Mouse (Mus musculus): ENCODE measurements around the gene Sdhaf3. TPM values are rescaled to one million over a fixed set of nuclear protein-coding genes. Genes with fewer than 3 reads are reported as not detected.

Sdhaf3 gene
- polyA plus RNA-seq, 1 experiment from 2014 or later, result 6.5 TPM

DNA sequence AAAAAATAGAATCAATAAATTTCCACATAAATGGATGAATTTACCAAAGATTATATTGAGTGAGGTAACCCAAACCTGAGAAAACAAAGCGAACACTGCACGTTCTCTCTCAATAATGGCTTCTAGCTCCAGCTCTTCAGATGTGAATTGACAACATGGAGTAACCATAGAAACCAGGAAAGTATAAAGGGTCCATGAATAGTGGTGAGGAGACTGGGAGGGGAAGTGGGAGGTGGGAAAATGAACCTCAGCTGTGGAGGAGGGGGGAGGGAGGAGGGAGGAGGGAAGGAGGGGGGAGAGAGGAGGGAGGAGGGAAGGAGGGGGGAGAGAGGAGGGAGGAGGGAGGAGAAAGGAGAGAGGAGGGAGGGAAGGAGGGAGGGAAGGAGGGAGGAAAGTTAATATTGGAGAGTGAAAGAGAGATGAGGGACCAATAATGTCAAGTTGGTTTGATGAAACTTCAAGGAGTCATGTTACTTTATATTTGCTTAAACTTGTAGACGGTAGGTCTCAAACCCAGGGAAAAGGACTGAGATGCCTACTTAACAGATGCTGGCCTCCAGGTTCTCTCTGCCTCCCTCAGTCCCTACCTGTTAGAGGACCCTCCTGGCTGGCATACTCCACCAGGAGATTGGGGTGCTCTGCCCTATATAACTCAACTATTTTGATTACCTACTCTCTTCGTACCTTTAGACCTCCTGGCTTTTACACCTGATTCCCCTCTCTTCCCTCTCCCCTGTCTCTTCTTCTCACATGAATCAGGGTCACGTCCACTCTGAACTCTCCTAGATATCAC is 126.9 kb downstream of the Sdhaf3 start:
- Histone ChIP-seq H3K4me3 (ENCODE audit: low read depth, low read length) (no peak overlapping the region), H3K9me3 (ENCODE audit: control insufficient read depth, low read length) (no peaks in the 10 kb centered on the region), H3K9ac (ENCODE audit: low read length) (no peak overlapping the region), H3K4me2 (ENCODE audit: low read length) (no peak overlapping the region), H3K27me3 (replicated peaks; ENCODE audit: control insufficient read depth, insufficient read depth, low read length) (no peaks in the 10 kb centered on the region), H3K27ac (ENCODE audit: low read depth) (no peak overlapping the region), H3K4me1 (replicated peaks; ENCODE audit: control insufficient read depth, insufficient read depth, low read length) (no peaks in the 10 kb centered on the region), H3K36me3 (ENCODE audit: control insufficient read depth, insufficient read depth, low read length) (no peaks in the 10 kb centered on the region)
- no peak for DNase-seq (ENCODE audit: low spot score)
- no peak for ATAC-seq (replicated peaks; ENCODE audit: low FRiP score, low TSS enrichment, low read depth)
- WGBS, result 83% methylated on average over 5 of the region's 5 CpGs

DNA sequence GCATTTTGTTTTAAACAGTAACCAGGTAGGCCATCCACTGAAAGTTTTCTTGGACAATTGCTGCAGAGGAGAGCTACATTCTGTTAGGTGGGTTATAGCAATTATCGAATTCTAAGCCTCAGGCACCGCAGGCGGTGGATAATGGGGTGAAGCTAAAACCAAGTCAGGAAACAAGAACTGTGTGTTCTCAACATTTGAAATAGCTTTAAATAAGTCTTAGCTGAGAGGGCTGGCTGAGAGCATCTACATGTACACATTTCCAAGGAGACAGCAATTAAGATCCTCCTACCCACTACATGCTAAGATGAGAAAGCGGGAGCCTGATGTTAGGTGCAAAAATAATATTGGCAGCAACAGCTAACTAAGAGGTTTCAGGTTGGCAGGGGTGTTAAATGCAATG is 127.9 kb downstream of the Sdhaf3 start:
- Histone ChIP-seq H3K9me3 (ENCODE audit: control insufficient read depth, low read length) (no peaks in the 10 kb centered on the region), H3K27ac (ENCODE audit: low read depth) (no peak overlapping the region), H3K36me3 (ENCODE audit: control insufficient read depth, insufficient read depth, low read length) (no peaks in the 10 kb centered on the region), H3K4me1 (replicated peaks; ENCODE audit: control insufficient read depth, insufficient read depth, low read length) (no peaks in the 10 kb centered on the region), H3K9ac (ENCODE audit: low read length) (no peak overlapping the region), H3K4me2 (ENCODE audit: low read length) (no peak overlapping the region), H3K4me3 (ENCODE audit: low read depth, low read length) (no peak overlapping the region), H3K27me3 (replicated peaks; ENCODE audit: control insufficient read depth, insufficient read depth, low read length) (no peaks in the 10 kb centered on the region)
- 86% methylated on average over 4 of the region's 4 CpGs for whole genome bisulfite sequencing
- ATAC-seq (replicated peaks; ENCODE audit: low FRiP score, low TSS enrichment, low read depth) (no peak), DNase-seq (ENCODE audit: low spot score) (no peak)

DNA sequence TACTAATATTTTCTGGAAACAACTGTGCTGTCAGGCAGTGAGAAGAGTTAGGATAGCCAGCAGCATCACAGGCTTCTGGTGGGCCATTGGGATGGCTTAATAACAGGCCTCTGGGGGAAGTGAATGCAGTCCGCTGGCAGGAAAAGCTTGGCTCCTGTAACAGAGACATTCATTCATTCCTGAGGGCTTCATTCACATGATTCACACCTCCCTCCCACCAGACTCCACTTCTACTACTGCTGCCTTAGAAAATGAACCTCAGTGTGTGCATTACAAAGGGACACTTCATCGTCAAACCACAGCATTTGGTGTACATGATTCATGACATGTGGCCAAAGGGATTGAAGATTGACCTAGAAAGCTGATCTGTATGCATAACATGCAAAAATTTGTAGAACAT is 128.6 kb downstream of the Sdhaf3 start:
- no peak overlapping the region for H3K27ac ChIP-seq (ENCODE audit: low read depth)
- H3K9me3 ChIP-seq (ENCODE audit: control insufficient read depth, low read length), result no peaks in the 10 kb centered on the region
- H3K4me2 ChIP-seq (ENCODE audit: low read length), result no peak overlapping the region
- no peak for DNase-seq (ENCODE audit: low spot score)
- no peak overlapping the region for H3K4me3 ChIP-seq (ENCODE audit: low read depth, low read length)
- H3K36me3 ChIP-seq (ENCODE audit: control insufficient read depth, insufficient read depth, low read length), result no peaks in the 10 kb centered on the region
- H3K27me3 ChIP-seq (replicated peaks; ENCODE audit: control insufficient read depth, insufficient read depth, low read length), result no peaks in the 10 kb centered on the region
- H3K4me1 ChIP-seq (replicated peaks; ENCODE audit: control insufficient read depth, insufficient read depth, low read length), result no peaks in the 10 kb centered on the region
- 80% methylated on average over 2 of the region's 2 CpGs for WGBS
- H3K9ac ChIP-seq (ENCODE audit: low read length), result no peak overlapping the region
- no peak for ATAC-seq (replicated peaks; ENCODE audit: low FRiP score, low TSS enrichment, low read depth)

DNA sequence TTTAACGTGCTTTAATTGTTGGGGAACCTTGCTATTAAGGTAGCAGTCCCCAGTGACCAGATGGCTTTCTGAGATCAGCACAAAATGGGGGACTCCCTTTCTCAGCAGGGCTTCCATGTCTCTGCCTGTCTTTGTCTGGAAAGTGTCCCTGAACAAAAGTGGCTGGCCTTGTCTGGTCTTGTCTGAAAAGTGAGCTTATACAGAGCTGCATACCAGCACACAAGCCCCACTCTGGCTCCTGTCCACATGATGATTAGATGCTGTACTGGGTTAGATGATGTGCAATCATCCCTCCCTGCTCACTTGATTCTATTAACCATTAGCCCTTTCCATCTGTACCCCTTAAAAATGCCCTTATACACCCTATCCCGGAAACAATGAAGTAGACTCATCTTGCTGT is 129.7 kb downstream of the Sdhaf3 start:
- H3K4me3 ChIP-seq (ENCODE audit: low read depth, low read length), result no peak overlapping the region
- no peak for ATAC-seq (replicated peaks; ENCODE audit: low FRiP score, low TSS enrichment, low read depth)
- DNase-seq (ENCODE audit: low spot score), result no peak
- H3K27me3 ChIP-seq (replicated peaks; ENCODE audit: control insufficient read depth, insufficient read depth, low read length), result no peaks in the 10 kb centered on the region
- H3K9me3 ChIP-seq (ENCODE audit: control insufficient read depth, low read length), result no peaks in the 10 kb centered on the region
- H3K27ac ChIP-seq (ENCODE audit: low read depth), result no peak overlapping the region
- H3K9ac ChIP-seq (ENCODE audit: low read length), result no peak overlapping the region
- no peaks in the 10 kb centered on the region for H3K36me3 ChIP-seq (ENCODE audit: control insufficient read depth, insufficient read depth, low read length)
- H3K4me2 ChIP-seq (ENCODE audit: low read length), result no peak overlapping the region
- 84% methylated on average over 2 of the region's 2 CpGs for WGBS
- H3K4me1 ChIP-seq (replicated peaks; ENCODE audit: control insufficient read depth, insufficient read depth, low read length), result no peaks in the 10 kb centered on the region

DNA sequence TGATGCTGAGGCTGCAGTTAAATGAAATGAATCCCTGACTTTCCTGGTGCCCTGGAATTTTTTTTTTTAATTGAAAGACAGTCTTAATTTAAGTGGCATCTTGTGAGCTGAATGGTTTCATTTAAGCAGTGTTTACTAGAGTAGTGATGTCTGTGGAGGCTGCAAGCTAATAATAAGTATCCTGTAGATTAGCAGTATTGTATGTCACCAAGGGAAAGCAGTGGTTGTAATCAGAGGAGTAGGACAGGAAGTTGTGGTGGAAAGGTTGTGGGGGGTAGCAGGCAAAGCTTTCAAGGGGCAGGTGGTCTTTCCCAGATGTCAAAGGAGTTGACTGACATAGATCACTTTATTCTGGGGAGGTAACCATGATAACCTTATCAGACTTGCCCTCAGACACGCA is 136.3 kb downstream of the Sdhaf3 start:
- ATAC-seq (replicated peaks; ENCODE audit: low FRiP score, low TSS enrichment, low read depth) (no peak), DNase-seq (ENCODE audit: low spot score) (no peak)
- Histone ChIP-seq H3K4me3 (ENCODE audit: low read depth, low read length) (no peak overlapping the region), H3K36me3 (ENCODE audit: control insufficient read depth, insufficient read depth, low read length) (no peaks in the 10 kb centered on the region), H3K27ac (ENCODE audit: low read depth) (no peak overlapping the region), H3K4me1 (replicated peaks; ENCODE audit: control insufficient read depth, insufficient read depth, low read length) (no peaks in the 10 kb centered on the region), H3K4me2 (ENCODE audit: low read length) (no peak overlapping the region), H3K9ac (ENCODE audit: low read length) (no peak overlapping the region), H3K9me3 (ENCODE audit: control insufficient read depth, low read length) (no peaks in the 10 kb centered on the region), H3K27me3 (replicated peaks; ENCODE audit: control insufficient read depth, insufficient read depth, low read length) (no peaks in the 10 kb centered on the region)
- 69% methylated on average over 1 of the region's 1 CpGs for WGBS

Other genes starting within 250 kb of the Sdhaf3 start
- not detected in 2 replicates for gene Dlx6, start 92.7 kb upstream of the Sdhaf3 start, polyA plus RNA-seq (2014; fragmentation: Nextera tagmentation; extraction: Ambion mirVana)
- gene Dlx5, start 73.9 kb upstream of the Sdhaf3 start, polyA plus RNA-seq (2014; fragmentation: Nextera tagmentation; extraction: Ambion mirVana), result 2.4 and 2.8 TPM in 2 replicates

All from intestine, embryonic 14.5 days (tissue).